Mouse (Mus musculus) small intestine, adult 2 months (tissue): Measurements from ENCODE around the gene Ptpdc1. TPM values are rescaled to one million over a fixed set of nuclear protein-coding genes. Genes with fewer than 3 reads are reported as not detected.

Experiments
- H3K27ac ChIP-seq: fragments of 200-500 bp; 2 replicates; pipeline ENCODE4 v1.5.1; 2012; ENCODE audit warnings: low read depth, low read length, control low read depth, inconsistent platforms; ENCODE audit not compliant: insufficient read depth
- H3K27me3 ChIP-seq: fragments of 200-500 bp; 2 replicates; pipeline ENCODE4 v1.6.1; 2012; ENCODE audit warnings: mild to moderate bottlenecking, moderate library complexity, low read length, inconsistent platforms; ENCODE audit not compliant: control insufficient read depth, insufficient read depth
- H3K36me3 ChIP-seq: fragments of 200-500 bp; 2 replicates; pipeline ENCODE4 v1.6.1; 2012; ENCODE audit warnings: mild to moderate bottlenecking, low read length, control low read depth, inconsistent platforms; ENCODE audit not compliant: control insufficient read depth, insufficient read depth
- H3K4me1 ChIP-seq: fragments of 200-500 bp; 2 replicates; pipeline ENCODE4 v1.6.1; 2012; ENCODE audit warnings: low read length, inconsistent platforms, mixed read lengths; ENCODE audit not compliant: control insufficient read depth, insufficient read depth, insufficient read length
- H3K4me3 ChIP-seq: fragments of 200-500 bp; 2 replicates; pipeline ENCODE4 v1.5.1; 2012; ENCODE audit warnings: low read depth, mild to moderate bottlenecking, control low read depth, inconsistent platforms, low read length, moderate library complexity
- CTCF ChIP-seq: fragments of 200-500 bp; IDR thresholded peaks from 2 replicates; pipeline ENCODE4 v1.5.1; 2012; ENCODE audit warnings: low read depth, mild to moderate bottlenecking, control low read depth, inconsistent platforms, low read length, moderate library complexity, mixed read lengths; ENCODE audit not compliant: insufficient replicate concordance, insufficient read length; ENCODE audit errors: extremely low read depth
- POLR2A ChIP-seq: fragments of 200-500 bp; IDR thresholded peaks from 2 replicates; pipeline ENCODE4 v1.6.1; 2012; ENCODE audit warnings: low read depth, mild to moderate bottlenecking, control low read depth, inconsistent platforms, low read length, moderate library complexity
- WGBS: fragments of 180-500 bp; shearing (Covaris S2); methylation state at CpG from one replicate; pipeline ENCODE4 v1.1.7; 2018; 5-methylcytosine and 5-hydroxymethylcytosine counted together
- polyA plus RNA-seq: library from polyadenylated mRNA; depleted of rRNA; stranded (reverse); fragments of >200 nt; gene quantifications from 2 replicates; pipeline ENCODE4 v1.2.3, GENCODE M21; 2012

The Ptpdc1 gene
- polyA plus RNA-seq, 1 experiment, result 0.62 TPM

- no peak overlapping the region for H3K4me3 ChIP-seq
- TF ChIP-seq POLR2A, result no peak
- TF ChIP-seq CTCF, result no peak
- 63% methylated on average over 5 of the region's 5 CpGs for WGBS
- H3K27me3 ChIP-seq, result no peaks in the 10 kb centered on the region
- no peaks in the 10 kb centered on the region for H3K36me3 ChIP-seq
- peaks cover 3% of the 10 kb centered on the region; the same call in 1 of the 2 replicates for H3K4me1 ChIP-seq
- no peak overlapping the region for H3K27ac ChIP-seq
These were observed 72.0 kb downstream of the Ptpdc1 start for GRCm38 (mm10) chr13:48553511-48553910.

DNA sequence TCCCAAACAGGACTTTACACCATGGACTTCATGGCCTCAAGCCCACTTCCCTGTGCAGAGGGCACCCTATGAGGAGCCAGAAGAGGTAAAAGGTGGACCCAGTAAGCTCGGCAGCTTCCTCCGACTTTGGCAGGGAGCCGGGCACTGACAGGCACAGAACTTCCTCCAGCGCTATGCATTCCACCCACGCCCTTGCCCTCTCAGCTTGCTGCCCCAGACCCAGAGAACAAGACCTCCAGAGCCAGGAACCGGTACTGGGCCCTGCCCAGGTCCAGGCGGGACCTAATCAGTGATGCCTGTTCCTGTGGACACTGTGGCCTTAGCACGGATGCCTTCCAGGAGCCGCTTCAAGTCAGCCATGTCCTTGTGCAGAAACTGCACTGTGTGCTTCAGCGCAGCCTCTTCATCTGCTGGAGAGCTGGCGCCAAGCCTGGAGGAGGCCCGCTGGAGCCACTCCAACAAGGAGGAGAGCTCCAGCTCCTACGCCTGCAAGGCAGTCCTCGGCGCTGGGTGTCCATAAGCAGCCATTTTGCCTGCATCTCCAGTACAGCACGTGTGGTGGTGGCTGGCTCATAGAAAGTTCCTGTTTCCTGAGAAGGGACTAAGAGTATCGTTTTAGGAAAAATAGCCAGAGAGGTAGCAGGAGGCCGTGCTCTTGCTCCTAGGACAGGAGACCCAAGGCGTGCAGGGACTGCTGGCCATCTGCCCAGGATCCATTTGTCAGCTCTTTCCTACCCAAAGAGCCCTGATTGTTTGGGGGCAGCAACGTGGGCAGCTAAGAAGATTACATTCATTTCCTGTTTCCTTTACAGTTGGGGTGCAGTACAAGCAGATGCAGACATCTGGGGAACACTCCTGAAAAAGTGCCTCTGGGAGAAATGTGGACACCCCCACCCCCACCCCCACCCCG is 73.0 kb downstream of the Ptpdc1 start:
- TF ChIP-seq CTCF (no peak), POLR2A (peak; percentile 28; the same call in 1 of the 2 replicates)
- Histone ChIP-seq H3K27me3 (no peaks in the 10 kb centered on the region), H3K27ac (peak overlapping the region; percentile 94), H3K4me3 (peak overlapping the region; percentile 57), H3K4me1 (peaks cover 3% of the 10 kb centered on the region; the same call in 1 of the 2 replicates), H3K36me3 (no peaks in the 10 kb centered on the region)
- WGBS, result 6% methylated on average over 21 of the region's 21 CpGs

- Histone ChIP-seq H3K27ac (no peak overlapping the region), H3K4me1 (peaks cover 6% of the 10 kb centered on the region; the same call in 1 of the 2 replicates), H3K36me3 (no peaks in the 10 kb centered on the region), H3K27me3 (no peaks in the 10 kb centered on the region), H3K4me3 (no peak overlapping the region)
- 92% methylated on average over 5 of the region's 5 CpGs for WGBS
- TF ChIP-seq CTCF (no peak), POLR2A (no peak)
These were observed 77.2 kb downstream of the Ptpdc1 start for GRCm38 (mm10) chr13:48548296-48548695.

GRCm38 (mm10) chr13:48547623-48548022 is 77.8 kb downstream of the Ptpdc1 start:
- TF ChIP-seq POLR2A (no peak), CTCF (no peak)
- WGBS, result 98% methylated on average over 6 of the region's 6 CpGs
- peaks cover 4% of the 10 kb centered on the region; the same call in 1 of the 2 replicates for H3K4me1 ChIP-seq
- H3K4me3 ChIP-seq, result no peak overlapping the region
- H3K36me3 ChIP-seq, result no peaks in the 10 kb centered on the region
- H3K27me3 ChIP-seq, result no peaks in the 10 kb centered on the region
- no peak overlapping the region for H3K27ac ChIP-seq

GRCm38 (mm10) chr13:48546330-48546917 is 79.0 kb downstream of the Ptpdc1 start:
- Histone ChIP-seq H3K4me3 (peak overlapping the region; percentile 86), H3K27me3 (no peaks in the 10 kb centered on the region), H3K4me1 (peaks cover 4% of the 10 kb centered on the region; the same call in 1 of the 2 replicates), H3K36me3 (no peaks in the 10 kb centered on the region), H3K27ac (peak overlapping the region; percentile 99)
- under 1% methylated on average over 72 of the region's 72 CpGs for WGBS
- TF ChIP-seq CTCF (no peak), POLR2A (peak; percentile 92)

DNA sequence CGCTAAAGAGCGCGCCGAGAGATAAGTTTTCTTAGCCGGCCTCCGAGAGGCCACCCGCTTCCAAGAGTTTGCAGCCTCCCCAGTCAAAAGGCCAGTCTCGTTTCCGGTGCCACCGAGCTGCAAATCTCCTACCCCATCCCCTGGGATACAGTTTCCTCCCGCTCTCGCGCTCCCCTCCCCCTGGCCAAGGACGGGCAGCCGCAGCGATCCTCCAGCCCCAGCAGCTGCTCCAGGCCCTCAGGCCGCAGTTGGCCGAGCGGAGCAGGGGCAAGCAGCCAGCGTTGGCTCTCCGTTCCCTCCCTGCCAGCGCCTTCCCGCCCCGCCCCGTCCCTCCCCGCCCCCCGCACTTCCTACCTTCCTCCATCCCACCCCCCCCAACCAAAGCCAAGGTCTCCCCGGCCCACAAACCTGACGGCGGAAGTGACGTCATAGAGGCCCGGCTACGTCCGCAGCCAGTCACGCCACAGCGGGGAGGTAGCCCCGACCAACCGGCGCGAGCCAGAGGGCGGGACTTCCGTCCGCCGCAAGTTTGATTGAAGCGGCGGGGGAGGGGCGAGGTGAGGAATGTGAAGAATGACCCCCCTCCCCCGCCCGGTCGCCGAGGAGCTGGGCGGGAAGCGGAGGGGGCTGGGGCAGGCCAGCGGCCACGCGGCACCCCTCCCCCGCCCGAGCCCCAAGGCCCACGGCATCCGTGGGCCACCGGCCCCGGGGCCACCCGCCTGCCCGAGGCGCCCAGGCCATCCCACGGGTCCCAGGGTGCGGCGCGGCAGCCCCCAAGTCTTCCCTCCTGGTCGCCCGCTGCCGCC is 79.8 kb downstream of the Ptpdc1 start:
- TF ChIP-seq CTCF, result no peak
- peak; percentile 65; the same call in 1 of the 2 replicates for TF ChIP-seq POLR2A
- no peaks in the 10 kb centered on the region for H3K36me3 ChIP-seq
- peaks cover 4% of the 10 kb centered on the region; the same call in 1 of the 2 replicates for H3K4me1 ChIP-seq
- H3K27ac ChIP-seq, result peak overlapping the region; percentile 99
- 1% methylated on average over 69 of the region's 72 CpGs for WGBS
- peak overlapping the region; percentile 100 for H3K4me3 ChIP-seq
- no peaks in the 10 kb centered on the region for H3K27me3 ChIP-seq
